Mouse (Mus musculus): Measurements from ENCODE around the gene Pacrg. TPM values are rescaled to one million over a fixed set of nuclear protein-coding genes. Genes with fewer than 3 reads are reported as not detected.

Gene Pacrg
- total and polyA plus RNA-seq, 3 experiments, result not detected

DNA sequence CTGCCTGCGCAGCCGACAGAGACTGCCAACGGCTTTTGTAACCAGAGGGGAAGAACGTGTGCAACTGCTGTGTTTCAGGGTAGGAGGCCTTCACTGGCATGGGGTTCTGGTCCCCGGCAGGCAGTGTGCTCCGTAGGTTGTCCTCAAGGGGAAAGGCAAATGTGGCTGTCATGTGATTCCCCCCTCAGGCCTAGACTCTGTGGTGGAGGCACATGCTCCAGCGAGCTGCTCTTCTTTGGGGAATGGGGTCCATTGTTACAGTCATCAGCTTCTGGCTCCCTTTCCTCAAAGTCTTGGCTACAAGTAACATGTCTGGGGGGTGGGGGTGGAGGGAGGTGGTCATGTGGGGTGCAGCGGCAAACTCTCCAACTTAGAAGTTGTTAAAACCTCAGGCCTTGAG is 400.3 kb downstream of the Pacrg start:
- H3K27me3 ChIP-seq (replicated peaks), result no peaks in the 10 kb centered on the region
- no peaks in the 10 kb centered on the region for H3K9me3 ChIP-seq (replicated peaks; ENCODE audit: low read length)
- H3K79me2 ChIP-seq (replicated peaks; ENCODE audit: control insufficient read depth, extremely low read depth, insufficient read depth, poor library complexity, severe bottlenecking), result no peaks in the 10 kb centered on the region
- H3K4me3 ChIP-seq (replicated peaks in 1 of 3; ENCODE audit: low read depth in 2 of 3, low read length in 2 of 3, poor library complexity in 1 of 3), result no peak overlapping the region
- in situ Hi-C loops (cut with MboI; ENCODE audit: low pct_ligation_motif_present, low pct_unique_long_range_greater_than_20kb, low sequenced_read_pairs), result no loop called here
- dilution Hi-C loops (cut with MboI; ENCODE audit: extremely low pct_ligation_motif_present, extremely low pct_unique_long_range_greater_than_20kb, low sequenced_read_pairs), result no loop called here
- no peak overlapping the region for H3K4me2 ChIP-seq (ENCODE audit: insufficient read depth, low read depth, poor library complexity, severe bottlenecking)
- TF ChIP-seq ZKSCAN1 (IDR thresholded peaks at IDR 0.05; ENCODE audit: borderline replicate concordance, low read depth, low read length), result no peak
- no peak for TF ChIP-seq ELF1 (IDR thresholded peaks at IDR 0.05; ENCODE audit: low read depth, low read length)
- no peak for TF ChIP-seq USF1 (IDR thresholded peaks at IDR 0.05; ENCODE audit: low read depth, low read length)
- TF ChIP-seq MXI1 (IDR thresholded peaks at IDR 0.05; ENCODE audit: low read depth, low read length), result no peak
- TF ChIP-seq CHD2 (IDR thresholded peaks at IDR 0.05; ENCODE audit: low read length), result no peak
- TF ChIP-seq MYC (IDR thresholded peaks at IDR 0.05; ENCODE audit: low read depth, low read length), result no peak
- TF ChIP-seq RCOR1 (conservative IDR thresholded peaks at IDR 0.05; ENCODE audit: low read depth, low read length), result no peak
- TF ChIP-seq MAZ (IDR thresholded peaks at IDR 0.05; ENCODE audit: low read depth, low read length), result no peak
- TF ChIP-seq ZMIZ1 (IDR thresholded peaks at IDR 0.05; ENCODE audit: low read depth, low read length), result no peak
- TF ChIP-seq SIN3A (IDR thresholded peaks at IDR 0.05; ENCODE audit: low read length), result no peak
- TF ChIP-seq KAT2A (IDR thresholded peaks at IDR 0.05; ENCODE audit: insufficient replicate concordance, low read length), result no peak
- no peak for TF ChIP-seq TBP (conservative IDR thresholded peaks at IDR 0.05; ENCODE audit: low read depth, low read length)
- no peak for DNase-seq (ENCODE audit: extremely low read depth)
- H3K4me1 ChIP-seq (ENCODE audit: control insufficient read depth in 1 of 2, insufficient read depth in 2 of 2), result peaks cover 0 to 4% of the 10 kb centered on the region in 2 experiments; a peak in 1 of 4 replicates
- H3K36me3 ChIP-seq (replicated peaks in 1 of 2; ENCODE audit: control insufficient read depth in 1 of 2, insufficient read depth in 1 of 2, low read length in 1 of 2), result no peaks in the 10 kb centered on the region
- H3K9ac ChIP-seq (ENCODE audit: insufficient read depth, low read depth), result no peak overlapping the region
- no peak overlapping the region for H3K27ac ChIP-seq (ENCODE audit: insufficient read depth, low read depth)

DNA sequence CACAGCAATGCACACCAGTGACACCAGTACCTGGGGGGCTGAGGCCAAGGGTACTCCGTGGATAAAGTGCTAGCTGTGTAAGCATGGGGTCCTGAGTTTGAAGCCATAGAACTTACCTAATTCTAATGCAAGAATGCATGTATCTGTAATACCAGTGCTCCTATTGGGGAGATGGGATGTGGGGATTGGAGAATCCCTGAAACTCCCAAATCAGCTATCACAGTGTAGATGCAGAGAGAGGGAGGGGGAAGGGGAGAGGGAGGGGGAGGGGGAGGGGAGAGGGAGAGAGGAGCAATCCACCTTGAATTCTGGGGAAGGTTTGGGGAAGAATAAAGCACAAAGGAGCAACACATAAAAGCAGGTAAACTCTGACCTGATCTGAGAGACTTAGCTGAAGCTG is 405.2 kb downstream of the Pacrg start:
- TF ChIP-seq NELFE (IDR thresholded peaks at IDR 0.05; ENCODE audit: low read depth, low read length), result no peak
- no peak for TF ChIP-seq MYC (IDR thresholded peaks at IDR 0.05; ENCODE audit: low read depth, low read length)
- TF ChIP-seq MAZ (IDR thresholded peaks at IDR 0.05; ENCODE audit: low read depth, low read length), result no peak
- no peak for TF ChIP-seq ZKSCAN1 (IDR thresholded peaks at IDR 0.05; ENCODE audit: borderline replicate concordance, low read depth, low read length)
- TF ChIP-seq MXI1 (IDR thresholded peaks at IDR 0.05; ENCODE audit: low read depth, low read length), result no peak
- TF ChIP-seq JUN (IDR thresholded peaks at IDR 0.05; ENCODE audit: insufficient read depth, low read depth, low read length), result no peak
- no peak for TF ChIP-seq CTCF (conservative IDR thresholded peaks at IDR 0.05 in 1 of 2, IDR thresholded peaks at IDR 0.05 in 1 of 2; ENCODE audit: low read depth in 2 of 2, low read length in 2 of 2)
- TF ChIP-seq RAD21 (IDR thresholded peaks at IDR 0.05; ENCODE audit: low read depth, low read length), result no peak
- TF ChIP-seq IRF4 (IDR thresholded peaks at IDR 0.05; ENCODE audit: low read depth, low read length), result no peak
- no peak for TF ChIP-seq UBTF (IDR thresholded peaks at IDR 0.05; ENCODE audit: low read depth, low read length)
- TF ChIP-seq MAFK (IDR thresholded peaks at IDR 0.05; ENCODE audit: insufficient replicate concordance, low read length), result no peak
- no peak for TF ChIP-seq CHD1 (IDR thresholded peaks at IDR 0.05; ENCODE audit: low read depth, low read length)
- no peak for TF ChIP-seq GABPA (IDR thresholded peaks at IDR 0.05; ENCODE audit: insufficient replicate concordance, low read depth, low read length)
- Histone ChIP-seq H3K4me2 (ENCODE audit: insufficient read depth, low read depth, poor library complexity, severe bottlenecking) (no peak overlapping the region), H3K36me3 (replicated peaks in 1 of 2; ENCODE audit: control insufficient read depth in 1 of 2, insufficient read depth in 1 of 2, low read length in 1 of 2) (no peaks in the 10 kb centered on the region), H3K4me1 (ENCODE audit: control insufficient read depth in 1 of 2, insufficient read depth in 2 of 2) (peaks cover 0 to 3% of the 10 kb centered on the region in 2 experiments; a peak in 1 of 4 replicates), H3K9me3 (replicated peaks; ENCODE audit: low read length) (no peaks in the 10 kb centered on the region), H3K9ac (ENCODE audit: insufficient read depth, low read depth) (no peak overlapping the region), H3K79me2 (replicated peaks; ENCODE audit: control insufficient read depth, extremely low read depth, insufficient read depth, poor library complexity, severe bottlenecking) (no peaks in the 10 kb centered on the region), H3K27me3 (replicated peaks) (no peaks in the 10 kb centered on the region), H3K27ac (ENCODE audit: insufficient read depth, low read depth) (no peak overlapping the region), H3K4me3 (replicated peaks in 1 of 3; ENCODE audit: low read depth in 2 of 3, low read length in 2 of 3, poor library complexity in 1 of 3) (no peak overlapping the region)
- dilution Hi-C loops (cut with MboI; ENCODE audit: extremely low pct_ligation_motif_present, extremely low pct_unique_long_range_greater_than_20kb, low sequenced_read_pairs), result no loop called here
- DNase-seq (ENCODE audit: extremely low read depth), result no peak
- in situ Hi-C loops (cut with MboI; ENCODE audit: low pct_ligation_motif_present, low pct_unique_long_range_greater_than_20kb, low sequenced_read_pairs), result no loop called here
